Mouse (Mus musculus): ENCODE measurements at regions not wholly inside any gene's neighbourhood (a gene's known extent, or its start where the extent isn't known, plus 50 kb on each side); places are given as distances from the start of the nearest gene placed in this dataset.

DNA sequence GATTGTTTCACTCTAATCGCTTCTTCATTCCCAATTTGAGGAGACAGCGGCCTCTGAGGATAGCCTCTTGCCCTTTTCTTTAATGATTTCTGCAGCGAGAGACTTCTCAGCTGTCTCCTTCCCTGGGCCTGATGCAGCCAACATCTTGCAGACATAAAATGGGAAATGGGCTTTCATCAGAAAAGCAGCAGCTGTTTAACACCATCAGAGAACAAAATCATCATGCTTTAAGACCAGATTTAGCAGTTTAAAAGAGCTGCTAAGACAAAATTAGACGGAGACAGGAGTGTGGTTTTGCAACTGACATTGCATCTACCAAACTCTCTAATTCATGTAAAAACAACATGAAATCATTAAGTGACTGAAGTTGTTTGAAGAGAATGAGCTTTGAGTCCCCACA is 431.2 kb upstream of the Gm10295 start:
- no peak overlapping the region for H3K4me3 ChIP-seq (ENCODE audit: low read depth, low read length)
- no peaks in the 10 kb centered on the region for H3K9me3 ChIP-seq (replicated peaks; ENCODE audit: control insufficient read depth, low read length)
- H3K4me2 ChIP-seq (ENCODE audit: low read depth, low read length), result no peak overlapping the region
- 64% methylated on average over 4 of the region's 4 CpGs for WGBS
- DNase-seq (ENCODE audit: low spot score), result no peak
- H3K9ac ChIP-seq (replicated peaks; ENCODE audit: low read depth, low read length), result no peak overlapping the region
- H3K27ac ChIP-seq (ENCODE audit: low read depth), result no peak overlapping the region
- H3K4me1 ChIP-seq (ENCODE audit: control insufficient read depth, insufficient read depth), result no peaks in the 10 kb centered on the region
- no peak for ATAC-seq (ENCODE audit: insufficient read depth, low read depth)
- no peaks in the 10 kb centered on the region for H3K36me3 ChIP-seq (replicated peaks; ENCODE audit: control insufficient read depth, insufficient read depth, low read length)
- TF ChIP-seq EP300 (IDR thresholded peaks at IDR 0.05; ENCODE audit: low read depth), result no peak
- TF ChIP-seq CTCF (IDR thresholded peaks at IDR 0.05; ENCODE audit: low read depth), result no peak
- no peaks in the 10 kb centered on the region for H3K27me3 ChIP-seq (ENCODE audit: control insufficient read depth, insufficient read depth, low read length)

- H3K4me3 ChIP-seq (ENCODE audit: low read depth, low read length), result no peak overlapping the region
- no peaks in the 10 kb centered on the region for H3K9me3 ChIP-seq (replicated peaks; ENCODE audit: control insufficient read depth, low read length)
- H3K27me3 ChIP-seq (ENCODE audit: control insufficient read depth, insufficient read depth, low read length), result no peaks in the 10 kb centered on the region
- H3K27ac ChIP-seq (ENCODE audit: low read depth), result no peak overlapping the region
- H3K4me2 ChIP-seq (ENCODE audit: low read depth, low read length), result no peak overlapping the region
- H3K4me1 ChIP-seq (ENCODE audit: control insufficient read depth, insufficient read depth), result no peaks in the 10 kb centered on the region
- TF ChIP-seq EP300 (IDR thresholded peaks at IDR 0.05; ENCODE audit: low read depth), result no peak
- no peak for TF ChIP-seq CTCF (IDR thresholded peaks at IDR 0.05; ENCODE audit: low read depth)
- 80% methylated on average over 5 of the region's 5 CpGs for WGBS
- H3K9ac ChIP-seq (replicated peaks; ENCODE audit: low read depth, low read length), result no peak overlapping the region
- no peak for ATAC-seq (ENCODE audit: insufficient read depth, low read depth)
- no peak for DNase-seq (ENCODE audit: low spot score)
- no peaks in the 10 kb centered on the region for H3K36me3 ChIP-seq (replicated peaks; ENCODE audit: control insufficient read depth, insufficient read depth, low read length)
Observed at GRCm38 (mm10) chr7:71749886-71750285, 398.6 kb upstream of the Gm10295 start.

DNA sequence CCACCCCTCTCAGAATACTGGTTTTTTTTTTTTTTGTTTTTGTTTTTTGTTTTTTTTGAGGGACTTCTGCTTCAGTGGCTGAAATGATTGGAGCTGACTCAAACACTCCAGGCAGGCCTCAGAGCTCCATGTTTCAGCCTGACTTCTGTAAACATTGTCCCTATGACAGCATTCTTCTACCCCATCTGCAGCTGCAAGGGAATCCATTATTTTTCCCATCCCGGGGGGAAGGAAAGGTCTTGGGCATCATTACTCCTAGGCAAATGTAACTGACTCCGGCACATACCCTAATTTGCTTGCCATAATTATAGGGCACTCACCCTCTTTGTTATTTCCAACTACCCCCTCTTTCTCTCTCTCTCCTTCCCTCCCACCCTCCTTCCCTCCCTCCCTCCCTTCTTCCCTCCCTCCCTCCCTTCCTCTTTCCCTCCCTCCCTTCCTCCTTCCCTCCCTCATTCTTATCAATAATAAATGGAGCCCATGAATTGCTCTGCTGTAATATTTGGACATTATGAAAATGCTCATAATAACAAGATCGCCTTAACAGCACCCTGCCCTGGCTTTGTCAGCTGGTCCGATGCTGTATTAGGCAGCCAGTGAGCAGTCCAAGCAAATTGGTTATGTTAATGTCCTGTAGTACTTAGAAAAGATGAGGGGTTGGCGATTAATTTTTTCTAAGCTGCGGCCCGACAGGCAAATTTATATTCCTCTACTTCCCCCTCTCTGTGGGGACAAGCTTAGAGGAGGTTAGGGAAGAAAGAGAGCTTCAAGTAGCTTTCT is 395.0 kb upstream of the Gm10295 start:
- Histone ChIP-seq H3K4me1 (ENCODE audit: control insufficient read depth, insufficient read depth) (no peaks in the 10 kb centered on the region), H3K4me2 (ENCODE audit: low read depth, low read length) (no peak overlapping the region), H3K27ac (ENCODE audit: low read depth) (no peak overlapping the region), H3K27me3 (ENCODE audit: control insufficient read depth, insufficient read depth, low read length) (no peaks in the 10 kb centered on the region), H3K4me3 (ENCODE audit: low read depth, low read length) (no peak overlapping the region), H3K36me3 (replicated peaks; ENCODE audit: control insufficient read depth, insufficient read depth, low read length) (no peaks in the 10 kb centered on the region), H3K9me3 (replicated peaks; ENCODE audit: control insufficient read depth, low read length) (no peaks in the 10 kb centered on the region), H3K9ac (replicated peaks; ENCODE audit: low read depth, low read length) (no peak overlapping the region)
- ATAC-seq (ENCODE audit: insufficient read depth, low read depth), result no peak
- WGBS, result 80% methylated on average over 7 of the region's 7 CpGs
- TF ChIP-seq CTCF (IDR thresholded peaks at IDR 0.05; ENCODE audit: low read depth) (no peak), EP300 (IDR thresholded peaks at IDR 0.05; ENCODE audit: low read depth) (no peak)
- DNase-seq (ENCODE audit: low spot score), result no peak

- Histone ChIP-seq H3K4me3 (ENCODE audit: low read depth, low read length) (no peak overlapping the region), H3K36me3 (replicated peaks; ENCODE audit: control insufficient read depth, insufficient read depth, low read length) (no peaks in the 10 kb centered on the region), H3K4me2 (ENCODE audit: low read depth, low read length) (no peak overlapping the region), H3K9me3 (replicated peaks; ENCODE audit: control insufficient read depth, low read length) (no peaks in the 10 kb centered on the region), H3K27ac (ENCODE audit: low read depth) (no peak overlapping the region), H3K27me3 (ENCODE audit: control insufficient read depth, insufficient read depth, low read length) (no peaks in the 10 kb centered on the region), H3K9ac (replicated peaks; ENCODE audit: low read depth, low read length) (no peak overlapping the region), H3K4me1 (ENCODE audit: control insufficient read depth, insufficient read depth) (no peaks in the 10 kb centered on the region)
- TF ChIP-seq EP300 (IDR thresholded peaks at IDR 0.05; ENCODE audit: low read depth), result no peak
- TF ChIP-seq CTCF (IDR thresholded peaks at IDR 0.05; ENCODE audit: low read depth), result no peak
- ATAC-seq (ENCODE audit: insufficient read depth, low read depth), result no peak
- DNase-seq (ENCODE audit: low spot score), result no peak
Observed at GRCm38 (mm10) chr7:71728509-71728908, 377.2 kb upstream of the Gm10295 start.

- Histone ChIP-seq H3K4me2 (ENCODE audit: low read depth, low read length) (no peak overlapping the region), H3K4me3 (ENCODE audit: low read depth, low read length) (no peak overlapping the region), H3K36me3 (replicated peaks; ENCODE audit: control insufficient read depth, insufficient read depth, low read length) (no peaks in the 10 kb centered on the region), H3K27me3 (ENCODE audit: control insufficient read depth, insufficient read depth, low read length) (0 out of 2 replicates have a peak, but pooled peaks cover 3% of the 10 kb centered on the region), H3K9me3 (replicated peaks; ENCODE audit: control insufficient read depth, low read length) (no peaks in the 10 kb centered on the region), H3K27ac (ENCODE audit: low read depth) (no peak overlapping the region), H3K4me1 (ENCODE audit: control insufficient read depth, insufficient read depth) (peaks cover 13% of the 10 kb centered on the region), H3K9ac (replicated peaks; ENCODE audit: low read depth, low read length) (no peak overlapping the region)
- WGBS, result 12% methylated on average over 4 of the region's 4 CpGs
- DNase-seq (ENCODE audit: low spot score) (peak; percentile 10), ATAC-seq (ENCODE audit: insufficient read depth, low read depth) (no peak)
- TF ChIP-seq EP300 (IDR thresholded peaks at IDR 0.05; ENCODE audit: low read depth) (no peak), CTCF (IDR thresholded peaks at IDR 0.05; ENCODE audit: low read depth) (no peak)
Observed at GRCm38 (mm10) chr7:71708209-71708608, 356.9 kb upstream of the Gm10295 start.

GRCm38 (mm10) chr7:71706201-71706600 is 354.9 kb upstream of the Gm10295 start:
- ATAC-seq (ENCODE audit: insufficient read depth, low read depth) (no peak), DNase-seq (ENCODE audit: low spot score) (no peak)
- Histone ChIP-seq H3K9me3 (replicated peaks; ENCODE audit: control insufficient read depth, low read length) (no peaks in the 10 kb centered on the region), H3K9ac (replicated peaks; ENCODE audit: low read depth, low read length) (no peak overlapping the region), H3K4me3 (ENCODE audit: low read depth, low read length) (no peak overlapping the region), H3K27me3 (ENCODE audit: control insufficient read depth, insufficient read depth, low read length) (0 out of 2 replicates have a peak, but pooled peaks cover 3% of the 10 kb centered on the region), H3K36me3 (replicated peaks; ENCODE audit: control insufficient read depth, insufficient read depth, low read length) (no peaks in the 10 kb centered on the region), H3K4me1 (ENCODE audit: control insufficient read depth, insufficient read depth) (peaks cover 13% of the 10 kb centered on the region), H3K27ac (ENCODE audit: low read depth) (peak overlapping the region; percentile 64), H3K4me2 (ENCODE audit: low read depth, low read length) (peak overlapping the region; percentile 87; the same call in 1 of the 2 replicates)
- TF ChIP-seq CTCF (IDR thresholded peaks at IDR 0.05; ENCODE audit: low read depth) (no peak), EP300 (IDR thresholded peaks at IDR 0.05; ENCODE audit: low read depth) (no peak)
- WGBS, result 31% methylated on average over 3 of the region's 3 CpGs

Data from heart, postnatal 0 days (tissue).